Mouse (Mus musculus) hematopoietic stem cell, adult 5-6 weeks (primary cell): Measurements from ENCODE around the gene Wdr46. TPM values are rescaled to one million over a fixed set of nuclear protein-coding genes. Genes with fewer than 3 reads are reported as not detected.
"Not testable (repeated sequence)": the region's sequence is repeated elsewhere in the genome, so short reads cannot be mapped to it uniquely, and the experiment has no call there.

Experiments used
- ATAC-seq, 2 experiments: fragments of 125-278 bp in 1 of 2; replicated peaks in 1 of 2; 2 replicates each; pipeline ENCODE4 v1.8.0; 2016 to 2017; ENCODE audit warnings: inconsistent platforms in 2 of 2, mild to moderate bottlenecking in 2 of 2, moderate number of reproducible peaks in 2 of 2, low read depth in 1 of 2, moderate TSS enrichment in 1 of 2; ENCODE audit not compliant: low FRiP score in 2 of 2, poor library complexity in 2 of 2, severe bottlenecking in 2 of 2, insufficient read depth in 1 of 2, low TSS enrichment in 1 of 2
- total RNA-seq: library from RNA; stranded (forward); fragments of 172-1452, 232-1000 nt; gene quantifications from 2 replicates; pipeline ENCODE4 v1.2.3, GENCODE M21; 2017

Wdr46 gene
- 34.8 and 57.1 TPM in 2 replicates for total RNA-seq

GRCm38 (mm10) chr17:33940206-33940805 lies at the start of gene Wdr46, which contains the start of gene Pfdn6:
Gene Wdr46, plus strand, starts transcription at chr17:33940660.
Gene Pfdn6, minus strand, starts transcription at chr17:33940343.
- peak; percentile 87 to 88 for ATAC-seq

DNA sequence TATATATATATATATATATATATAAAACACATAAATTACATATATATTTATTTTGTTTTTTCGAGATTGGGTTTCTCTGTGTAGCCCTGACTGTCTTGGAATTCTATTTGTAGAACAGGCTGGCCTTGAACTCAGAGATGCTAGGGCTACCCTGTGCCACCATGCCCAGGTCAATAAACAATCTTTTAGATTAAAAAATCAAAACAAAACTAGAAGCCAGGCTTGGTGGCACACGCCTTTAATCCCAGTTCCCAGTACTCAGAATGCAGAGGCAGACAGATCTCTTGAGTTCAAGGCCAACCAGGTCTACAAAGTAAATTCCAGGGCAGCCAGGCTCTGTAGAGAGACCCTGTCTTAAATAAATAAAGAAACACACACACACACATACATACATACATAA lies 49.1 kb upstream of the Wdr46 start:
- no peak for ATAC-seq

DNA sequence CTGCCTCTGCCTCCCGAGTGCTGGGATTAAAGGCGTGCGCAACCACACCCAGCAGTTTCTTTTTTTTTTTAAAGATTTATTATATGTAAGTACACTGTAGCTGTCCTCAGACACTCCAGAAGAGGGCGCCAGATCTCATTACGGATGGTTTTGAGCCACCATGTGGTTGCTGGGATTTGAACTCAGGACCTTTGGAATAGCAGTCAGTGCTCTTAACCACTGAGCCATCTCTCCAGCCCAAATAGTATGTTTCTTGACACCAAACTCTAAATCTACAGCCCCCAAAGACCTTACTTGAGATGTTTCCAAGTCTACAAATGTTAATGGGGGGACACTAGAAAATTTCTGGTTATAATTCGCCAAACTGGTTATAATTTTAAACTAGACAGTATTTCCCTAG lies 48.6 kb upstream of the Wdr46 start:
- ATAC-seq: not testable (repeated sequence)

GRCm38 (mm10) chr17:33892429-33892828 lies 48.0 kb upstream of the Wdr46 start:
- no peak for ATAC-seq

- ATAC-seq: not testable (repeated sequence)
Measured at GRCm38 (mm10) chr17:33893011-33893410, 47.4 kb upstream of the Wdr46 start.

- peak in 1 of 2 experiments; percentile 48; a peak in 2 of 4 replicates for ATAC-seq
Measured at GRCm38 (mm10) chr17:33897114-33897794, 43.2 kb upstream of the Wdr46 start.

DNA sequence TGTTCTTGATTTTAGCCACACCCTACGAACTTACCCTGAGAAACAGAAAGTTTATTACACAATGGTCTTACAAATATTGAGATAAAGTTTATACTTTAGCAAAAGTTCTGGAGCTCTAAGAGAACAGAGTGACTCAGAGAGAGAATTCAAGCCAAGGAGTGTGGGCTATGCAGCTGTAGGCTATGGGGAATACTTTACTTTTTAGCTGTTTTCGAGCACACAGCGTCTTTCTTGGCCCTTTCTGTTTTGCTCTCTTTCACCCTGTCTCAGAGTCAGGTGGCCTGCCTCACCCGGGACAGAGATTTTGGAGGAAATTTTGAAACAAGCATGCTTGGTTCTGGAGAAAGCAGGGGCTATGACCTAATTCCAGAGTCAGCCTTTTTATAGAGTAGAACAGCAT lies 42.3 kb upstream of the Wdr46 start:
- ATAC-seq: not testable (repeated sequence)

GRCm38 (mm10) chr17:33899642-33900041 lies 40.8 kb upstream of the Wdr46 start:
- peak; percentile 32 to 39; a peak in 1 of 4 replicates for ATAC-seq

DNA sequence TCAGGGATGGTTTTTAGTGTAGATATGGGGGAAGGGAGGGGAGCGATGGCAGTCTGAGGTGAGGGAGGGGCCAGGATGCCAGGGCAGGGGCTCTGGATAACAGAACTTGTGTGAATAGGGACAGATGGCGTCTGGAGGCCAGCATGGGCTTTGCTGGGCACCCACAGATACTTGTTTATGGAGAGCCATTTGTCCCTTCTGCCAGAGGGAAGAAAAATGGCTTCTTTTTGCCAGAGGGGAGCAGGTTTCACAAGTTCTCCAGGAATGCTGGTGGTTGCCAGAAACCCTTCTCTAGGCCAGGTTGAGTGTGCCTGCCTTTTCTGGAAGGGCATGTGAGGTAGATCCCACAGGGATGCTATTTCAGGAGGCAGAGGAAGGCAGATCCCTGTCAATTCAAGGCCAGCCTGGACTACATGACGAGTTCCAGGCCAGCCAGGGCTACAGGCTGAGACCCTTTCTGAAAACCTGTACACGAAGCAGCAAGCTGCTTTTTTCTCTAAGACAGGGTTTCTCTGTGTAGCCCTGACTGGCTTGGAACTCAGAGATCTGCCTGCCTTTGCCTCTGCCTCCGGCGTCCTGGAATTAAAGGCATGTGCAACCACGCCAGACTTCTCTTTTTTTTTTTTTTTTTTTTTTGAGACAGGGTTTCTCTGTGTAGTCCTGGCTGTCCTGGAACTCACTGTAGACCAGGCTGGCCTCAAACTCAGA lies 40.0 kb upstream of the Wdr46 start:
- ATAC-seq: no peak

GRCm38 (mm10) chr17:33900989-33901314 lies 39.5 kb upstream of the Wdr46 start:
- no peak for ATAC-seq

DNA sequence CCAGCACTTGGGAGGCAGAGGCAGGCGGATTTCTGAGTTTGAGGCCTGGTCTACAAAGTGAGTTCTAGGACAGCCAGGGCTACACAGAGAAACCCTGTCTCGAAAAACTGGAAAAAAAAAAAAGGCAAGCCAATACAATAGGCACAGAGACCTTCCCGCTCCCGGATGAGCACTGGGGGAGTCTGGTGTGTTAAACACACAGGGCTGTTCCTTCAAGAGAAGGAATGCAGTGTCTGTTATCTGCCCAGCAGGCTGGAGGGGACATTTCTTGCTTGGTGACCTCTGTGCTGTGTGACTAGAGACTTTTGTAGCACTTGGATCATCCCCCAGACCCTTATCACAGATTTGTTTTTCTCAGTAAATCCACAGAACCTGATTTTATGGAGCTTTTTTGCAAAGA lies 38.8 kb upstream of the Wdr46 start:
- ATAC-seq: no peak

- ATAC-seq: no peak
Measured at GRCm38 (mm10) chr17:33902079-33902478, 38.4 kb upstream of the Wdr46 start.

DNA sequence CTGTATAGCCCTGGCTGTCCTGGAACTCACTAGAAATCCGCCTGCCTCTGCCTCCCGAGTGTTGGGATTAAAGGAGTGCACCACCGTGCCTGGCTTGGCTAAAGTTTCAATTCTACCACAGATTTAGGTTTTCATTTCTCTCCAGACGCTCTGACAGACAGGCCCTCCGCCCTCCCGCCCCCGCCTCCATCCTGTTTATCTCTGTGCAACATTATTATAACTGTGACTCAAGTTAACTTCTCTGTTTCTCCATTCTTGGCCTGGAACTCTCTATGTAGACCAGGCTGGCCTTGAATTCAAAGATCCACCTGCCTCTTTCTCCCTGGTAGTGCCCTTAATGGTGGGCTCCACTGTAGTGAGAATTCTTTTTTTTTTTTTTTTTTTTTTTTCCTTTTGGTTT lies 38.0 kb upstream of the Wdr46 start:
- no peak for ATAC-seq

- not testable (repeated sequence) for ATAC-seq
Measured at GRCm38 (mm10) chr17:33903911-33904651, 36.4 kb upstream of the Wdr46 start.

DNA sequence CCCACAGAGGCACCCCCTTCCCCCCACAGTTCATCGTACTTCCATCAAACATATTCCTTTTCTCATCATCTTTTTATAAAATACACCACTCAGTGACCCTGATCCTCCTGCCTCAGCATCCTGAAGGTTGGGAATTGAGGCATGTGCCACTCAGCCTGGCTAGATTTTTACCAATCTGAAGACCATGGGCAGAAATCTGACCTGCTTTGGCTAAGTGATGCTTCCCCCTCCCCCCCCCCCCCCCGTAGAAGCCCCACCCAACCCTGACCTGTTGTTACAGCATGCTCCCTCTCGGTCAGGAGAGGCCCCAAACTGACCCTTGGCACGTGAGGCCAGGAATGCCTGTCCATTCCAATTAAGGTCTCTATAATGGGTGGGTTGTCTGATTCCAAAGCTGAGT lies 35.6 kb upstream of the Wdr46 start, which contains the start of gene Platr17:
TSS of gene Platr17 (plus strand) at position 301 of the 400 bp plus-strand sequence.
- ATAC-seq: not testable (repeated sequence)

DNA sequence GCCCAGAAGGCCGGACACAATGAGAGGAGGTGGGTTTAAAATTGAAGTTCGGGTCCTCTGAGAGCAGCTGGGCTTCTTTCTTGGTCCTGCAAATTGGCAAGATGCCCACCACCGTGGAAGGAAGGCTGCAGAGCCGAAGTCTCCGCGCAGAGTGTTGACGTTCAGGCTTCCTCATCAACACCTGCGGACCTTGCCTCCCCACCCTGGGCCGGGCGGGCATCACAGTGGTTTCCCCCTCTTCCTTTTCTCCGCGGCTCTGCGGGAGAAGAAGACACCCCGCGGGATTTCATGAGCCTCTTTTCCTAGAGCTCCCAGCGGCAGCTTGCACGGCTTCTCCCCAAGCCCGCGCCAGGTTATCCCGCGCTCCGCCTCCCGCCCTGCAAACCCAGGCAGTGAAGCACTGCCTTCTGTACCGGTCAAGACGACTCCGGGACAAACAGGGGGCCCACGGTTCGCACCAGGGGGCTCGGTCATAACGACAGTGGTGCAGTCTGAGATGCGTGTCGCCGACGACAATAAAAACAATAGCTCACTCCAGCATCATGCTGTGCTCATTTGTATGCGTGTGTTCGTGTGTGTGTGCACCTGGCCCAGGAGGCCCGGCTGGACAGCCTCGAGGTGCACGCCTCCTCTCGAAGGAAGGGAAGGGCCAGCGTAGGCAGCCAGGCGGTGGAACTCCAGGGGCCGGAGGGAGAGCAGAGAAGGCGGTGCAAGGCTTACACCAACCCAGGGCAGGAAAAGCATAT lies 32.0 kb upstream of the Wdr46 start:
- ATAC-seq: peak; percentile 6 to 31
